Mouse (Mus musculus): ENCODE measurements at regions not wholly inside any gene's neighbourhood (a gene's known extent, or its start where the extent isn't known, plus 50 kb on each side); places are given as distances from the start of the nearest gene placed in this dataset.

DNA sequence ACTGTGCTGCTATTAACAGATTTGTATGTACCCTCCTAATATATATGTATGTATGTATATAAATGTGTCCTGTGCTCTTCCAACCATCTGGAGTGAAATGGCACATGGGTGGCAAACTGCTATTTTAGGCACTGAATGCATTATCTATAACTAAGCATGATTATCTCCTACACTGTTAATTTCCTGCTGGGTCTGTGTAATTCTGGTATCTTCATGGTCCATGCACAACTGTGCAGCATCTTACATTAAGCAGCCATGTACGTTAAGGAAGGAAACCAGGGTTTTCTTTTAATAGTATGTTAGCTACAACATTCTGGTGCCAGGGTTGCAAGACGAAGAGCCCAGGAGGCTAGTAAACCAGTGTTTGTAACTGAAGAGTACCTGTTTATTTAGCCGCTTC lies 521.3 kb downstream of the Efnb2 start:
- TF ChIP-seq CTCF (IDR thresholded peaks at IDR 0.05; ENCODE audit: control insufficient read depth, insufficient read depth, insufficient read length) (no peak), USF1 (IDR thresholded peaks at IDR 0.05; ENCODE audit: low read depth) (no peak), FOSL1 (IDR thresholded peaks at IDR 0.05; ENCODE audit: insufficient read depth, low read length, poor library complexity, severe bottlenecking) (no peak), MYOD1 (IDR thresholded peaks at IDR 0.05; ENCODE audit: control insufficient read depth, insufficient read length, low read depth) (no peak), CEBPB (IDR thresholded peaks at IDR 0.05; ENCODE audit: low read depth) (no peak), MAX (IDR thresholded peaks at IDR 0.05) (no peak), MYOG (IDR thresholded peaks at IDR 0.05; ENCODE audit: control insufficient read depth, extremely low read depth, insufficient read length) (no peak)

Data from C2C12 (cell line).